Mouse (Mus musculus) c-Kit-positive CD71-positive TER-119-negative erythroid progenitor cells, embryonic 14.5 days (primary cell): ENCODE results near the gene Skp1a.

Experiments
- DNase-seq: peaks from one replicate; pipeline ENCODE4 v3.0.0-alpha.2; 2013; ENCODE audit warnings: low read depth

The Skp1a gene

GRCm38 (mm10) chr11:52253674-52254375, 22.0 kb downstream of the Skp1a start:
- peak; percentile 25 for DNase-seq

- no peak for DNase-seq
Measured at GRCm38 (mm10) chr11:52255077-52255476, 23.3 kb downstream of the Skp1a start.

- DNase-seq = no peak
Measured at GRCm38 (mm10) chr11:52257376-52257775, 25.6 kb downstream of the Skp1a start.

GRCm38 (mm10) chr11:52258711-52259110, 26.9 kb downstream of the Skp1a start:
- no peak for DNase-seq

GRCm38 (mm10) chr11:52260878-52261277, 29.1 kb downstream of the Skp1a start:
- DNase-seq = no peak

GRCm38 (mm10) chr11:52261937-52262336, 30.1 kb downstream of the Skp1a start:
- peak; percentile 33 for DNase-seq

- DNase-seq = no peak
Measured at GRCm38 (mm10) chr11:52262338-52262737, 30.5 kb downstream of the Skp1a start.

- DNase-seq = no peak
Measured at GRCm38 (mm10) chr11:52264871-52265270, 33.1 kb downstream of the Skp1a start.

- DNase-seq = no peak
Measured at GRCm38 (mm10) chr11:52265616-52266307, 34.0 kb downstream of the Skp1a start.

GRCm38 (mm10) chr11:52267271-52267670, 35.5 kb downstream of the Skp1a start:
- no peak for DNase-seq

- DNase-seq = no peak
Measured at GRCm38 (mm10) chr11:52268104-52268835, 36.5 kb downstream of the Skp1a start.

- no peak for DNase-seq
Measured at GRCm38 (mm10) chr11:52269841-52270240, 38.0 kb downstream of the Skp1a start.

GRCm38 (mm10) chr11:52271765-52272495, 40.1 kb downstream of the Skp1a start:
- DNase-seq = no peak

GRCm38 (mm10) chr11:52272619-52273018, 40.8 kb downstream of the Skp1a start:
- no peak for DNase-seq

GRCm38 (mm10) chr11:52273183-52273941, 41.6 kb downstream of the Skp1a start:
- DNase-seq = no peak

GRCm38 (mm10) chr11:52273942-52274330, 42.1 kb downstream of the Skp1a start:
- no peak for DNase-seq

GRCm38 (mm10) chr11:52274456-52275112, 42.8 kb downstream of the Skp1a start:
- DNase-seq = no peak

GRCm38 (mm10) chr11:52275366-52275765, 43.6 kb downstream of the Skp1a start:
- DNase-seq = no peak

- no peak for DNase-seq
Measured at GRCm38 (mm10) chr11:52275774-52276555, 44.2 kb downstream of the Skp1a start.

GRCm38 (mm10) chr11:52276961-52277391, 45.2 kb downstream of the Skp1a start:
- DNase-seq = no peak
